Mouse (Mus musculus) testis, postnatal 10 days (tissue): Measurements from ENCODE around the gene Grin2b.
"Not testable (repeated sequence)": the region's sequence is repeated elsewhere in the genome, so short reads cannot be mapped to it uniquely, and the experiment has no call there.

ENCODE experiments used
- DNase-seq: peaks from one replicate; pipeline ENCODE4 v3.0.0; 2021; ENCODE audit warnings: low spot score

Grin2b gene

GRCm38 (mm10) chr6:135900410-135900809, 272.9 kb downstream of the Grin2b start:
- no peak for DNase-seq

- no peak for DNase-seq
These were observed 274.1 kb downstream of the Grin2b start for GRCm38 (mm10) chr6:135899225-135899624.

GRCm38 (mm10) chr6:135894793-135895228, 278.5 kb downstream of the Grin2b start:
- DNase-seq = no peak

- no peak for DNase-seq
These were observed 290.7 kb downstream of the Grin2b start for GRCm38 (mm10) chr6:135882611-135883010.

GRCm38 (mm10) chr6:135876163-135876726, 297.1 kb downstream of the Grin2b start:
- DNase-seq = no peak

DNA sequence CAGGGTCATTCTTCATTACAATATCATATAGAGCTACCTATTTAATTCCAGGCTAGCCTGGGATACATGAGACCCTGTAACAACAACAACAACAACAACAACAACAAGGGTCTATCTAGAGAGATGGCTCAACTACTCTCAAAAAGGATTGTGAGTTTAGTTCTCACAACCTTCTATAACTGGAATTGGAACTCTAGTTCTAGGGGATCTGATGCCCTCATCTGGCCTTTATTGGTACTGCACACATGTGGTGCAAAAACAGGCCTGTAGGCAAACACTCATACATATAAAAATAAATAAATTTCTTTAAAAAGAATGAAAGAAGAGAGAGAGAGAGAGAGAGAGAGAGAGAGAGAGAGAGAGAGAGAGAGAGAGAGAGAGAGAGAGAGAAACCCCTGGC, 298.7 kb downstream of the Grin2b start:
- DNase-seq = no peak

DNA sequence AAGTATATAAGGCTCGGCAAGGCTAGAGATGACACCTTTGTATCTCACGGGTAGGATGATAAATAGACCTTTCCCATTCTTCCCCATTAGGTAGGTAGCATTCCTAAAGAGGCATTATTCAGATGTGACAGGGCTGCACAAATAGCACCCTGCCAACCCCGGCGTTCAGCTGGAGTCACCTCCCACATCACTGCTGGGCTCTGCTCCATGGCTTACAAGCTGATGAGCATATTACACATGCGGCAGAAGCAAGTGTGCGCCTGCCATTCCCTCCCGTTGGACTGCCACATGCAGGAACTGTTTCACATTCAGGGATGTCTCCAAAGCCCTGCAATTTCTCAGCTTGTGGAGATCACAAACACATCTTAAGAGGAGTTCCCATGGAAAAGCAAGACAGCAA, 307.5 kb downstream of the Grin2b start:
- DNase-seq = no peak

DNA sequence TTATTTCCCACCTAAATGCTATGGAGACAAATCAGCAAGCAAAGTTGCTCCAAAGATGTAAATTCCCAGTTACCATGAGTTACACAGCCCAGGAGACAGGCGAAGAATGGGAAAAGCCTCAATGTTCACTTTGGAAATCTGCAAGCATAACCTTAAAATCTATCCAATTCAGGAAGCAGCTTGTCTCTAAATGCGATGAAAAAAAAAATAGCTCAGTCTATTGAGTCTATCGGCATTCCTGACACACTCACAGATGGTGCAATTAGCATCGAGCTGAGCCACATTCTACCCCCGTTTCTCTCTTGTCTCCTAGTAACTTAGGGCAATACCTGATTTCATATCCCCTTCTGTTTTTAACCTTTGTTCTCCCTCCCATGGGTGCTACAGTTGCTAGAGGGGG, 309.3 kb downstream of the Grin2b start:
- DNase-seq = no peak

GRCm38 (mm10) chr6:135859502-135859901, 313.8 kb downstream of the Grin2b start:
- DNase-seq = no peak

- no peak for DNase-seq
These were observed 319.1 kb downstream of the Grin2b start for GRCm38 (mm10) chr6:135854173-135854591.

DNA sequence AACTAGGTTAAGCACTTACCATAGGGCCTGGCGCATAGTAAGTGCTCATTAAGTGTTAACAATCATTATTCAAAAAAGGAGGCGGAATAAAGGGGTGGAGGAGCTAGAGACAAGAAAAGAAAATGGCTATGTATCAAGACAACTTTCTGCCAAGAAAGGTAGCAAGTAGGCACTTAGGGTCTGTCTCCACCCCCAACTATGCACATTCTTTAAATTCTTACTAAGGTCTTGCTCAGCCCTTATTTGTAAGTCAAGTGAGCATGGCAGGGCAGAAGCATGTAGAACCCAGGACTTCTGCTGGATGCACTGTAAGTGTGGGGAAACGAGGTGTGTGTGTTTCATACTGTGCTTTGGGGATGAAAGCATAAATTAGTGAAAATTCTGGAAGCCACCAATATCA, 329.6 kb downstream of the Grin2b start:
- no peak for DNase-seq

GRCm38 (mm10) chr6:135836353-135836752, 337.0 kb downstream of the Grin2b start:
- DNase-seq = no peak

DNA sequence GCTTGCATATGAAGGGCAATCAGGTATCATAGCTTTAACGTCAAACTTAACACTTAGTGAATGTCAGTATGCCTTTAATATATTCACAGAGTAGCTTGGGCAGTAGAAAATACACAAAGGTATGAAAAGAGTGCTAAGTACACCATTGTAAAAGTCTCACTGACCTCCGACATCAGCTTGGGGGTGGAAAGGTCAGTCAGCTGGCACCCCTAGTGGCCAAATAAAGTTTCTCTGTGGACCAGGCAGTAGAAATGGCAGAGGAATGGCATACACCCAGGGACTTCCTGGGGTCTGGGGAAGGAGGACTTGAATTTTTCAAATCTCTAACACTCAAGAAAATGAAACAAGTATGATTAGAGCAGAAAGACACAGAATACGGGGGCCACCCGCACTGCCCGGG, 339.8 kb downstream of the Grin2b start:
- DNase-seq = no peak

DNA sequence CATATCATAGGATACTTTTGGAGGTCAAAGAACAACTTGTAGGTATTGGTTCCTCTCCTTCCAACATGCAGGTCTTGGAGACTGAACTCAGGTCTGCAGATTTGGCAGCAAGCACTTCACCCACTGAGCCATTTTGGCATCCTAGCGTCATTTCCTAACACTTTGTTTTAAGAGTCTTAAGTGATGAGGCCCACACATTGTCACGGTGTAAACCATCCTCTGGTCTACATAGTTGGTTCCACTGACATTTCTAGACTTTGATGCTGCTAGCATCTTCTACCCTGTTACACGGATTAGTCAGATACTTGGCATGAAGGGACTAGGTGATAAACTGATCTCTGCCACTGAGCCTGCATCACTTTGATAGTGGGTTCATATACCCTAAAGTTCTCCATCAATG, 341.3 kb downstream of the Grin2b start:
- no peak for DNase-seq

DNA sequence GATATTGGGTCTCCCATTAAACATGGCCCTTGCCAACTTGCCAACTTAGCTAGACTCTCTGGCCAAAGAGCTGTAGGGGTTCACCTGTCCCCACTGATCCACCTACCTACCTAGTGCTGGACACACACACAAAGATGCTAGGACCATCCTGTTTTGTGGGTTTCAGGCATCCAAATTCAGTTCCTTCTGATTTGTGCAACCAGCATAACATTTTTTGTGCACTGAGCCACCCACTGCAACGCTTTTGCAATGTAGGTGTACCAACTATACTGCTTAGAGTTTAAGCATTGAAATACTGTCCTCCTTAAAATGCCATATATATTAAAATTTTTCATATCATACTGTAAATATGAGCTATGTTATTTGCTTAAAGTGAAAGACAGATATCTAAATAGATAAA, 342.3 kb downstream of the Grin2b start:
- DNase-seq = no peak

DNA sequence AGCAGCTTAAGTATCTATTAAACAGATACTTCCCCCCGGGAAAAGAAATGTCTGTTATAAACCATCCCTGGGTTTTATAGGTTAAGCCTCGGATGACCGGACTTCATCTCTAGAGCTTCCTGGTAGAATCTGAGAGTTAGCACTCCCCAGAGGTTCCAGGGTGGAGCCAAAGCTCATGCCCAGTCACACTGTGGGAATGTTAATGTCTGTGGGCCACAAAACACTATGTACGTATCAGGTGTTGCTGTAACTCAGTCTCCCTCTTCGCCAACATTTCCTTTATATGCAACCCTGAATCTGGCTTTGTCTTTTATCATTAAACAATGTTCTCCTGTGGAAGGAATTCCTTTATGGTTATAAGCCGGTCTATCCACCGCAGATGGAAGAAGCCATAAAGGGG, 343.9 kb downstream of the Grin2b start:
- no peak for DNase-seq

- DNase-seq = no peak
These were observed 344.3 kb downstream of the Grin2b start for GRCm38 (mm10) chr6:135828976-135829375.

GRCm38 (mm10) chr6:135827942-135828341, 345.4 kb downstream of the Grin2b start:
- peak; percentile 61 for DNase-seq

- DNase-seq = no peak
These were observed 346.0 kb downstream of the Grin2b start for GRCm38 (mm10) chr6:135827317-135827716.

GRCm38 (mm10) chr6:135826776-135827175, 346.5 kb downstream of the Grin2b start:
- DNase-seq = not testable (repeated sequence)

GRCm38 (mm10) chr6:135817391-135817790, 355.9 kb downstream of the Grin2b start:
- no peak for DNase-seq

DNA sequence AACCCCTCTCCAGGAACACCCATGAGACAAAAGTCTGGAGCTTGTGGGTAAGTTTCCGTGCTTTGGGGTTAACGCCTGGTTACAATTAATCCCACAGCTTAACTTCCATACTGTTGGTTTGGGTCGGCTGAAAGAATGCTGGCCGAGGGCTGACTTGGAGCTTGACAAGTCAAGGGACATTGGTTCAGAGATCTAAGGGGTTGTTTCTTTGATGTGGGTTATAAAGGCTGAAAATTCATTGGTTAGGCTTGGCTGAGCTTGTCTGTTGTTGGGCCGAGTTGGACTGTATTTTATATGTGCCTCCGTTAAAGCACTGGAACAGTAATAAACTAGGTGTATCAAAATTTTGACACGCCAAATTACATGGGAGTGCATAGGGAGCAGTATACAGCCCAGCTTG, 359.6 kb downstream of the Grin2b start:
- no peak for DNase-seq

DNA sequence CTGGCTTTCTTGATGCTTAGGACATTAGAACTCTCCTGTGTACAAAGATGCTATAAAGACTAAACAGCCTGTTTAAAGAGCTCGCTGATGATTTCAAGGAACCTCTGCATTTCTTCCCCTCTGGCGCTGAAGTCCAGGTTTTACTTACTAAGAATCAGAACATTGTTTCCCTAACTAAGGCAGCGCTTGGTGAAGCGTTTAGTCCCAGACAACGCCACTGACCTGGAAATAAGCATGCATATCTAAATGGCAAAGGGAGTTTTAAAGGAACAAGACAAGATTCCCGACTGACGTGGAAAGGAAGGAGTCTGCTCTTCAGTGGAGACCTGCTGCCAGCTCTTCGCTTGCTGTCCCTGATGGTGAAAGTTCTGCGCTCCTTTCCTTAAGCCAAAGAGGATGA, 367.9 kb downstream of the Grin2b start:
- no peak for DNase-seq

DNA sequence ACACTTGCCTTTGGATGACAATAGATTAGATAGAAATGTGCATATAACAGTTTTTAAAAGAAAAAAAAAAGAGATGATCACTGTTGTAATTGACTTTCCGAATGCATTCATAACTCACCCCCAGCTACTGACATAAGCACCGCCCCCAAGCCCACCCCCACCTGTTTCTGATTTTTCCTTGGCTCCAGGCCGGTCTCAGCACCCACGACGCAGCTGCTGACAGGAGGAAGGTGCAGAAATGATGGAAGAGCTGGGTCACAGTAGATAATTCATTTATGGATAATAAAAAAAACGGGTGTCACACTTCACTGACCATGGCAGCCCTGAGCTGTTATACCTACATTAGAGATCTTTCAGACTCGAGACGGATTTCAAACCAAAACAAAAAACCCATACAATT, 373.4 kb downstream of the Grin2b start:
- DNase-seq = no peak
